Mouse (Mus musculus): ENCODE results near the gene Gif.
A peak's percentile ranks its signal among the peaks of the same experiment; 100 is the strongest.

Gif gene

GRCm38 (mm10) chr19:11747298-11747697, at the start of gene Gif:
TSS of gene Gif (plus strand) at chr19:11747554.
- DNase-seq, result no peak

GRCm38 (mm10) chr19:11698342-11698741, 49.0 kb upstream of the Gif start:
- DNase-seq, result no peak

GRCm38 (mm10) chr19:11712451-11712850, 34.9 kb upstream of the Gif start:
- DNase-seq, result no peak

GRCm38 (mm10) chr19:11720071-11720470, 27.3 kb upstream of the Gif start:
- DNase-seq, result no peak

- no peak for DNase-seq
Observed at GRCm38 (mm10) chr19:11723870-11724269, 23.5 kb upstream of the Gif start.

- DNase-seq, result no peak
Observed at GRCm38 (mm10) chr19:11724275-11724674, 23.1 kb upstream of the Gif start.

- no peak for DNase-seq
Observed at GRCm38 (mm10) chr19:11725915-11726314, 21.4 kb upstream of the Gif start.

GRCm38 (mm10) chr19:11727304-11727703, 20.1 kb upstream of the Gif start:
- no peak for DNase-seq

- DNase-seq, result no peak
Observed at GRCm38 (mm10) chr19:11730278-11730677, 17.1 kb upstream of the Gif start.

GRCm38 (mm10) chr19:11736455-11736854, 10.9 kb upstream of the Gif start:
- no peak for DNase-seq

GRCm38 (mm10) chr19:11745680-11746079, 1.7 kb upstream of the Gif start:
- no peak for DNase-seq

- DNase-seq, result no peak
Observed at GRCm38 (mm10) chr19:11765059-11765458, 17.7 kb downstream of the Gif start.

- no peak for DNase-seq
Observed at GRCm38 (mm10) chr19:11766413-11766812, 19.1 kb downstream of the Gif start.

GRCm38 (mm10) chr19:11768163-11768562, 20.8 kb downstream of the Gif start:
- peak; percentile 36 for DNase-seq

- DNase-seq, result no peak
Observed at GRCm38 (mm10) chr19:11769257-11769920, 22.0 kb downstream of the Gif start.

- peak; percentile 86 for DNase-seq
Observed at GRCm38 (mm10) chr19:11770205-11770892, 23.0 kb downstream of the Gif start, which contains the start of gene Mrpl16. TSS of gene Mrpl16 (plus strand) at chr19:11770391.

- DNase-seq, result peak; percentile 75
Observed at GRCm38 (mm10) chr19:11777191-11777865, 30.0 kb downstream of the Gif start.

GRCm38 (mm10) chr19:11785409-11786154, 38.2 kb downstream of the Gif start:
- no peak for DNase-seq

- DNase-seq, result no peak
Observed at GRCm38 (mm10) chr19:11787826-11788225, 40.5 kb downstream of the Gif start.

- no peak for DNase-seq
Observed at GRCm38 (mm10) chr19:11788876-11789275, 41.5 kb downstream of the Gif start.

- DNase-seq, result no peak
Observed at GRCm38 (mm10) chr19:11791825-11792224, 44.5 kb downstream of the Gif start.

- no peak for DNase-seq
Observed at GRCm38 (mm10) chr19:11793741-11794359, 46.5 kb downstream of the Gif start.

GRCm38 (mm10) chr19:11794447-11794846, 47.1 kb downstream of the Gif start:
- no peak for DNase-seq
